ENCODE assay signal across 16 mouse cellular contexts in the genomic region with DNA sequence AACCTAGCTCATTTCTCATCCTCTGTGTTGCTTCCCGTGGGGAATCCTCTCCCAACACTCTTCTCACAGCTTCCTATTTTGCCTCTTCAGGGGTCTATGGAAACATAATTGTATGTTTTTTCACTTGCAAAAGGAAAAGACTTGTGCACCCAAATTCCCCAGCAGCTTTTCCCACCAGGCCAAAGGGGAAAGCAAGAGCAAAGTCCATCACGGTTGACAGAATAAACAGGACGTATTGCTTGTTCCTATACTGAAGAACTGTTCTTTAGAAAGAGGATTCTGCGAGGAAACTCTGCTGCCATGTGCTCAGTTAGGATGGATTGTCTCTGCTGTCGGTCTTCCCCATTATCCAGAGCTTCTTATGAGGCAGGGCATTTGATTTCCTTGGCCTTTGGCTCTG.
"Had no signal": no experiment of that assay in that cellular context is flagged by ENCODE, and none has a peak within 500 bp of the region (broad histone marks: within the 10 kb centered on the region; RNA-seq: fewer than 3 reads in every experiment).

No protein-coding gene starts in this region.

- H3K27ac ChIP-seq: neural tube, embryonic 13.5 days; neural tube, embryonic 15.5 days; stomach, embryonic 15.5 days; stomach, postnatal 0 days had no signal

- H3K36me3 ChIP-seq: neural tube, embryonic 13.5 days; neural tube, embryonic 15.5 days; stomach, embryonic 15.5 days had no signal

- H3K9ac ChIP-seq: neural tube, embryonic 13.5 days; neural tube, embryonic 15.5 days; stomach, embryonic 15.5 days had no signal

- H3K27me3 ChIP-seq: neural tube, embryonic 13.5 days; neural tube, embryonic 15.5 days; stomach, embryonic 15.5 days had no signal

- H3K9me3 ChIP-seq: neural tube, embryonic 13.5 days; neural tube, embryonic 15.5 days; stomach, embryonic 15.5 days had no signal

- H3K4me2 ChIP-seq: neural tube, embryonic 13.5 days; neural tube, embryonic 15.5 days; stomach, embryonic 15.5 days had no signal

- H3K4me3 ChIP-seq: neural tube, embryonic 13.5 days; neural tube, embryonic 15.5 days; stomach, embryonic 15.5 days had no signal

- H3K4me1 ChIP-seq: neural tube, embryonic 15.5 days had no signal

- DNase-seq: retina, postnatal 1 day; right cerebral cortex, adult 18-20 months; right cerebral cortex, postnatal 14 days; right cerebral cortex, postnatal 25 days; right cerebral cortex, postnatal 4 days; spleen, adult 18-20 months; thymus, adult 18-20 months; thymus, adult 2 months; thymus, postnatal 14 days; thymus, postnatal 25 days; thymus, postnatal 36 days; thymus, postnatal 4 days had no signal
